Mouse (Mus musculus) liver, postnatal 0 days (tissue): ENCODE results near the gene Rpl7l1. TPM values are rescaled to one million over a fixed set of nuclear protein-coding genes. Genes with fewer than 3 reads are reported as not detected.

Source experiments
- ATAC-seq: fragments of 200-750 bp; cut with Nextera tagmentation; 2 replicates; pipeline ENCODE4 v1.8.0; 2017; ENCODE audit warnings: mild to moderate bottlenecking, moderate library complexity
- DNase-seq: peaks from one replicate; pipeline ENCODE4 v3.0.0-alpha.2; 2016
- H3K27ac ChIP-seq: fragments of 300-500 bp; sonication (generic); 2 replicates; pipeline ENCODE4 v1.5.1; 2014; ENCODE audit warnings: antibody characterized with exemption, moderate library complexity, mild to moderate bottlenecking, low read depth
- H3K27me3 ChIP-seq: fragments of 300-500 bp; sonication (generic); 2 replicates; pipeline ENCODE4 v1.6.1; 2014; ENCODE audit warnings: low read length, control low read depth, mixed read lengths; ENCODE audit not compliant: insufficient read depth
- H3K36me3 ChIP-seq: fragments of 300-500 bp; sonication (generic); replicated peaks from 2 replicates; pipeline ENCODE4 v1.6.1; 2014; ENCODE audit warnings: mild to moderate bottlenecking, control low read depth, low read length, moderate library complexity, mixed read lengths; ENCODE audit not compliant: insufficient read depth
- H3K4me1 ChIP-seq: fragments of 300-500 bp; sonication (generic); 2 replicates; pipeline ENCODE4 v1.6.1; 2014; ENCODE audit warnings: antibody characterized with exemption, mild to moderate bottlenecking, control low read depth; ENCODE audit not compliant: insufficient read depth
- H3K4me2 ChIP-seq: fragments of 300-500 bp; sonication (generic); 2 replicates; pipeline ENCODE4 v1.6.1; 2014; ENCODE audit warnings: low read depth, mild to moderate bottlenecking, low read length, moderate library complexity, mixed read lengths
- H3K4me3 ChIP-seq: fragments of 300-500 bp; sonication (generic); 2 replicates; pipeline ENCODE4 v1.5.1; 2014; ENCODE audit warnings: low read depth, low read length
- H3K9ac ChIP-seq: fragments of 300-500 bp; sonication (generic); replicated peaks from 2 replicates; pipeline ENCODE4 v1.6.1; 2014; ENCODE audit warnings: mild to moderate bottlenecking, moderate library complexity
- H3K9me3 ChIP-seq: fragments of 300-500 bp; sonication (generic); 2 replicates; pipeline ENCODE4 v1.6.1; 2016; ENCODE audit warnings: mild to moderate bottlenecking, control low read depth, low read length, mixed read lengths
- CTCF ChIP-seq: sonication (generic); IDR thresholded peaks from 2 replicates; pipeline ENCODE4 v1.5.1; 2016; ENCODE audit warnings: antibody characterized with exemption, low read depth
- EP300 ChIP-seq: IDR thresholded peaks from 2 replicates; pipeline ENCODE4 v1.6.1; 2016; ENCODE audit warnings: antibody characterized with exemption, low read depth, mild to moderate bottlenecking
- WGBS: fragments of 180-500 bp; shearing (Covaris S2); extraction: QIAGEN DNeasy Blood & Tissue Kit; methylation state at CpG from one replicate; pipeline ENCODE4 v1.1.7; 2014; ENCODE audit not compliant: insufficient replicate concordance; 5-methylcytosine and 5-hydroxymethylcytosine counted together
- polyA plus RNA-seq: library from polyadenylated mRNA; unstranded; fragments of >200 nt; fragmentation: Nextera tagmentation; extraction: Ambion mirVana; gene quantifications from 2 replicates; pipeline ENCODE4 v1.2.1, GENCODE M21; 2015

Rpl7l1 gene
- polyA plus RNA-seq, 1 experiment from 2014 or later, result 63.6 TPM

DNA sequence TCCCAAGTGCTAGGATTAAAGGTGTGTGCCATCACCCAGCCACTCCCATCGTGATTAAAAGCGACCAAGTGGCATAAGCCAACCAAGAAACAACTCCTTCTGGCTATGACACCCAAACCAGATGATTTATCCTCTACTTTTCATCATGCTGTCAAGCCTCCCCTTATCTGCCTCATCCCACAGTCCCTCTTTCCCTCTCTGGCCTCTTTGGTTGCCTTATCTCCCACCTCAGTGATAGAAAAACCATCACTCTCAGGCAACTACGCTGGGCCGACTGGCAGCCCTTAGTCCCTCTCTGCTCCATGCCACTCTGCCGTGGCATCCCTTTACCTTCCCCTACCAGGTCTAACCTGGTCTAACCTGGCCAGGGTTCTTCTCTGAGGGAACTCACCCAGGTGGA is 4.5 kb upstream of the Rpl7l1 start:
- H3K9me3 ChIP-seq, result no peaks in the 10 kb centered on the region
- DNase-seq, result no peak
- H3K4me1 ChIP-seq, result peaks cover 6% of the 10 kb centered on the region; the same call in 1 of the 2 replicates
- no peak overlapping the region for H3K4me3 ChIP-seq
- no peak overlapping the region for H3K9ac ChIP-seq
- 46% methylated on average over 5 of the region's 5 CpGs for WGBS
- H3K27ac ChIP-seq, result no peak overlapping the region
- no peak overlapping the region for H3K4me2 ChIP-seq
- ATAC-seq, result no peak
- no peaks in the 10 kb centered on the region for H3K27me3 ChIP-seq
- TF ChIP-seq CTCF (no peak), EP300 (no peak; the same call in 1 of the 2 replicates)
- no peaks in the 10 kb centered on the region for H3K36me3 ChIP-seq

GRCm38 (mm10) chr17:46783222-46783565 is 722 bp upstream of the Rpl7l1 start:
- Histone ChIP-seq H3K9me3 (no peaks in the 10 kb centered on the region), H3K27ac (peak overlapping the region; percentile 59; the same call in 1 of the 2 replicates), H3K4me1 (peaks cover 15% of the 10 kb centered on the region), H3K9ac (no peak overlapping the region), H3K4me3 (peak overlapping the region; percentile 74), H3K36me3 (peaks cover 26% of the 10 kb centered on the region), H3K4me2 (peak overlapping the region; percentile 69), H3K27me3 (no peaks in the 10 kb centered on the region)
- TF ChIP-seq CTCF (no peak), EP300 (no peak)
- WGBS, result 66% methylated on average over 2 of the region's 2 CpGs
- ATAC-seq (no peak; the same call in 1 of the 2 replicates), DNase-seq (no peak)

DNA sequence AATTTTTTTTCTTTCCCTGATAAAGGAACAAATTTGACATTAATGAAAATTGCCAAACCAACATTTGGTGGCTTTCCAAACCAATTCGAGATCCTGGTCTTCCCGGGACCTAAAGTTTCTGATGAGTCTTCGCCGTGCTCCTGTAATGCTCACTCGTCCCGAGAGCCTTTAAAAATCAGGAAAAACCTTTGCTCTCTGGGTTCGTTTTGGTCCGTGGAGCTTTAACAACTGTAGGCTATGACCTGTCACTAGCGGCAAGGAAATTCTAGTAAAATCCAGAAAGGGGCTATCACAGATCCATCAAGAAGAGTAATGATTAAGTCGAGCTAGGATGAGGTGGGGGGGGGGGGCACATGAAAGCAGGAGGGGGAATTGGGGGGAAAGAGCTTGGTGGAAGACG is 596 bp downstream of the Rpl7l1 start:
- Histone ChIP-seq H3K36me3 (peaks cover 34% of the 10 kb centered on the region), H3K9ac (peak overlapping the region; percentile 74), H3K4me3 (peak overlapping the region; percentile 74), H3K9me3 (no peaks in the 10 kb centered on the region), H3K27me3 (no peaks in the 10 kb centered on the region), H3K4me2 (peak overlapping the region; percentile 70), H3K27ac (peak overlapping the region; percentile 78), H3K4me1 (peaks cover 12% of the 10 kb centered on the region)
- 2% methylated on average over 11 of the region's 11 CpGs for WGBS
- ATAC-seq (no peak; the same call in 1 of the 2 replicates), DNase-seq (no peak)
- TF ChIP-seq CTCF (no peak), EP300 (no peak)

GRCm38 (mm10) chr17:46776087-46776486 is 6.4 kb downstream of the Rpl7l1 start:
- no peak for TF ChIP-seq CTCF
- TF ChIP-seq EP300, result no peak
- Histone ChIP-seq H3K4me1 (peaks cover 18% of the 10 kb centered on the region), H3K9ac (no peak overlapping the region), H3K27me3 (no peaks in the 10 kb centered on the region), H3K36me3 (peaks cover 49% of the 10 kb centered on the region), H3K9me3 (no peaks in the 10 kb centered on the region), H3K27ac (no peak overlapping the region), H3K4me2 (no peak overlapping the region), H3K4me3 (no peak overlapping the region)
- WGBS, result 89% methylated on average over 3 of the region's 3 CpGs
- ATAC-seq (no peak), DNase-seq (no peak)

- TF ChIP-seq CTCF, result no peak
- no peak for TF ChIP-seq EP300
- Histone ChIP-seq H3K4me1 (peaks cover 17% of the 10 kb centered on the region), H3K9me3 (no peaks in the 10 kb centered on the region), H3K27me3 (no peaks in the 10 kb centered on the region), H3K36me3 (peaks cover 42% of the 10 kb centered on the region), H3K27ac (no peak overlapping the region), H3K4me2 (no peak overlapping the region), H3K4me3 (no peak overlapping the region), H3K9ac (no peak overlapping the region)
- no peak for ATAC-seq
- 90% methylated on average over 9 of the region's 9 CpGs for WGBS
- DNase-seq, result no peak
Measured at GRCm38 (mm10) chr17:46775070-46775469, 7.4 kb downstream of the Rpl7l1 start.

GRCm38 (mm10) chr17:46774131-46774472 is 8.4 kb downstream of the Rpl7l1 start:
- Histone ChIP-seq H3K9me3 (no peaks in the 10 kb centered on the region), H3K4me2 (peak overlapping the region; percentile 90; the same call in 1 of the 2 replicates), H3K36me3 (peaks cover 33% of the 10 kb centered on the region), H3K27me3 (no peaks in the 10 kb centered on the region), H3K4me3 (0 out of 2 replicates have a peak overlapping the region, but pooled peaks have one; percentile 80), H3K9ac (peak overlapping the region; percentile 90; the same call in 1 of the 2 replicates), H3K27ac (peak overlapping the region; percentile 49), H3K4me1 (peaks cover 17% of the 10 kb centered on the region)
- DNase-seq (no peak), ATAC-seq (no peak)
- 44% methylated on average over 2 of the region's 2 CpGs for WGBS
- no peak for TF ChIP-seq CTCF
- TF ChIP-seq EP300, result no peak
